Mouse (Mus musculus): ENCODE measurements around the gene Hist1h1t. TPM values are rescaled to one million over a fixed set of nuclear protein-coding genes. Genes with fewer than 3 reads are reported as not detected.
"Not testable (repeated sequence)": the region's sequence is repeated elsewhere in the genome, so short reads cannot be mapped to it uniquely, and the experiment has no call there.

Gene Hist1h1t
- polyA plus RNA-seq, 1 experiment, result not detected

DNA sequence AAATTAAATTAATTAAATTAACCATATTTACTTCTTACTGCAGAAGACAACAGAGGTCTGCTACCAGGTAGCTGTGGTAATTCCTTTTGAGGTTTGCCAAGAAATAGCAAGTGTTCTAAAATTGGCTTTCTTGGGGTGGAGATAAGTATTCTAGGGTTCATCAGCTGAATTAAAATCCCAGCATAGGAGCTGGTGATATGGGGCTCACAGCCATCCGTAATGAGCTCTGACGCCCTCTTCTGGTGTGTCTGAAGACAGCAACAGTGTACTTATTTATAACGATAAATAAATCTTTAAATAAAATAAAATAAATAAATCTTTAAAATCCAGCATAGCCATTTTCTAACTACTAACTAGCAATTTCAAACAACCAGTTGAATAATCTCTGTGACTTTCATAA, 4.2 kb downstream of the Hist1h1t start:
- DNase-seq (ENCODE audit: low read depth), result no peak

DNA sequence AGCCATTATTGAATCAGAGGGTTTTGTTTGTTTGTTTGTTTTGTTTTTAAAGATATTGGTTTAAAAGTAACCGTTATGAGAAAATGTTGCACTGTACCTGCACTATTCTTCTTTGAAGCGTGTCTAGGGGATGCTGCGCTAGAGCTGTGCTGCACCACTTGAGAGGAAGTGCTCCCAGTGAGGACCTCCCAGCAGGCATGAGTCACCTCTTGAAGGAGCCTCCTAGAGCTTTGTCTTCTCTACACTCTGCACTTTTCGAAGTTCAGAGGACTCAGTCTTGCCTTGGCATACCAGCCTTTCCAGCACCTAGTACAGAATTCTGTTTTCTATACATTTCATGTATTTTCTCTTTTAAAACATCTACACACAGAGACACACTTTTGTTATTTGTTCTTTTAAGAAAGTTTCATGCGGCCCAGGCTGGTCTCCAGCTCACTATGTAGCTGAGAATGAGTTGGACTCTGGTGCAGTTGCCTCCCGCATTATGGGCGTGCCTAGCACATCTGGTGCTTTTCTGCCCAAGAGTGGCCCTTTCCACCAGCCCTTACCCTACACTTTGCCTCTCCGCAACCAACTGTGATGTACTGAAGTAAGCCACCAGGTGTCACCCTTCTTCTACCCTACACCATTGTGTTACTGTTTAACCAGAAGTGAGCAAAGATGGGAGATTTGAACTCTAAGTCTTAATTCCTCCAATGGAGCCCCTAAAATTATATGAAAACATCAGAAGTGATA, 5.3 kb downstream of the Hist1h1t start:
- DNase-seq (ENCODE audit: low read depth), result no peak

DNA sequence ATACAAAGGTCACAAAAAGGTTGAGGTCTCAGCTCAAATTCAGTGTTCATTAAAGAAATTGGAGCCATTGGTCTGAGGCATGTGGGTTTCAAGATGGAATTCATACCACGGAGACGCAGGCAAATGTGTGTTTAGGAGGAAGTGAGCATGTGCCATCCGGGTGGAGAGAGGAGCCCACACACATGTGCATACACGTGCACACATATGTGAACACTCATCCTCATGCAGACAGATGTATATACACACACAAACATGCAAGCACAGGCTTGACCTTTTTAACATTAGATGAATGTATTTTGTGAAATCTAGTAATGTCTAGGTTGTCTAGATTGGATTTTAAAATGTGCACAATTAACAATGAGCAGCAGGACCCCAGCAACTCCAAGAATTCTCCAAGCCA, 6.6 kb downstream of the Hist1h1t start:
- no peak for DNase-seq (ENCODE audit: low read depth)

DNA sequence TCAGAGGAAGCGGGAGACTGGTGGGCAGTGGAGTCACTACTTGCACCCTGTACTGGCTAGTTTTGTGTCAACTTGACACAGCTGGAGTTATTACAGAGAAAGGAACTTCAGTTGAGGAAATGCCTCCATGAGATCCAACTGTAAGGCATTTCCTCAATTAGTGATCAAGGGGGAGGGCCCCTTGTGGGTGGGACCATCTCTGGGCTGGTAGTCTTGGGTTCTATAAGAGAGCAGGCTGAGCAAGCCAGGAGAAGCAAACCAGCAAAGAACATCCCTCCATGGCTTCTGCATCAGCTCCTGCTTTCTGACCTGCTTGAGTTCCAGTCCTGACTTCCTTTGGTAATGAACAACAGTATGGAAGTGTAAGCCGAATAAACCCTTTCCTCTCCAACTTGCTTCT, 7.2 kb downstream of the Hist1h1t start:
- not testable (repeated sequence) for DNase-seq (ENCODE audit: low read depth)

DNA sequence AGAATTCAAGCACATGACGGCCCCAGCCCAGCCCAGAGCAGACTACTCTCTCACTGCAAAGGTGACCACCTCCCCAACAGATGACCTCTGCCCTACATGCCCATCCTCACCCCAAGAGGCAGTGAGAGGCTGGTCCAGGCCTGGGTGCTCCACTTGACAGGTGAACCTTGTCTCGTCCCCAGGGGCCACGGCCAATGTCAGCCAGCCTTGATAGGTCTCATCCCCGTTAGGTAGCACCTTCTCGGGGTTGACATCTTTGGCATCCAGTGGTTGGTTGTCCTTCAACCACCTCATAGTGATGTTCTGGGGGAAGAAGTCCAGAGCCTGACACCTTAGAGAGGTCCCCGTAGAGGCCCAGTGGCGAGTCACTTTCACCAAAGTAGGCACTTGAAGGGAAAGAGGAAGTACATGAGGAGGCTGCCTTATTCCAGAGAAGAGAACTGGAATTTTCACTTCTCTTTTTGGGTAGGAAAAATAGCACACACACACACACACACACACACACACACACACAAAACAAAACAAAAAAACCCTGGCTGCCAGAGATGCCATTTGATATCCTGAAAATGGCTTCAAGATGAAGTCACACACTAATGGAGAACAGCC, 10.2 kb downstream of the Hist1h1t start:
- DNase-seq (ENCODE audit: low read depth), result no peak

DNA sequence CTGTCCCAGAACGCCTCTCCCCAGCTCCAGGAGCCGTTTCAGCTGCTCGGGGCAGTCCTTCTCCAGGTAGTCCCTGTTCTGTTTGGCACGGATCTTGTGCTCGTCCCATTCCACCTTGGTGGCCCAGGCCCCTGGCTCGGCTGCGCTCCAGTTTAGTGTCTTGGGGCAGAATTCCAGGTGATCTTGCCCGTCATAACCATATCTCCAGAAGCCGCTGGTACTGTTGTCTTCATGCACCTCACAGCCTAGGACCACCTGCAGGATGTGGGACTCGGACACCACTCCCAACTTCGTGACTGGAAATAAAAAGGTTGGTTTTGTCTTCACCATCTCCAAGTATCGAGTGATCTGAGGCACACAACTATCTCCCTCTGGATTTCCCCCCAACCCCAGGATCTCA, 11.2 kb downstream of the Hist1h1t start:
- DNase-seq (ENCODE audit: low read depth), result no peak

DNA sequence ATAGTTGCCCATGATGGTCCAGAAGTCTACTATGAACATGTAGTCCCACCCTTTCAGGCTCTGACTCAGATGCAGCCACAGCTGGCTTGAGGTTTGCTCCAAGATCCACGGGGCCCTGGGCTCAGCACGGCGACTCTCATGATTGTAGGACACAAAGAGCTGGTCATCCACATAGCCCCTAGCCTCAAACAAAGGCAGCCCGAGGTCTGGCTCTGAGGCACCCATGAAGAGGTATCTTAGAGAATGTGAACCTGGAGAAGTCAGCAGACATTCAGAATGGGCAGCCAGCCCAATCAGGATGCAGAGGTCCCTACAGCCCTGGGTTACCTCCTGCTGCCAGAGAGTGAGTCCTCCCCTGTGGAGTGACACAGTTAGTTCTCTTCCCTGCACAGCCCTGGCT, 12.4 kb downstream of the Hist1h1t start:
- DNase-seq (ENCODE audit: low read depth), result no peak

DNA sequence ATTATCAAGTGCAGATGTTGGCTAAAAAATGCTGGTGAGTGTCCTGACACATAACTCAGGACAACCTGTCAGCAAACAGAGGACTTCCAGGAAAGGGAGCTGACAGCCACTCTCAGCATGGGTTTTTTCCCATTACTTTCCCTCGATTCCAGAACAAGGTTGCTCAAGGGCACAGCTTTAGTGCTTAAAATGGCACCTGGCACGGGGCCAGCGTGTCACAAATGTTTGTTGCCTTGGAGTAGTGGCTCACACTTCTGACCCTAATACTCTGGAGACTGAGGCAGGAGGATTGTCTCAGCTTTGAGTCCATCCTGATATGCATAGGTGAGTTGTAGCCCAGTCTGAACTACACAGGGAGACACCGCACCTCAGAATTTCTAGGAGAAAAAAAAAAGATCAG, 13.0 kb downstream of the Hist1h1t start:
- no peak for DNase-seq (ENCODE audit: low read depth)

DNA sequence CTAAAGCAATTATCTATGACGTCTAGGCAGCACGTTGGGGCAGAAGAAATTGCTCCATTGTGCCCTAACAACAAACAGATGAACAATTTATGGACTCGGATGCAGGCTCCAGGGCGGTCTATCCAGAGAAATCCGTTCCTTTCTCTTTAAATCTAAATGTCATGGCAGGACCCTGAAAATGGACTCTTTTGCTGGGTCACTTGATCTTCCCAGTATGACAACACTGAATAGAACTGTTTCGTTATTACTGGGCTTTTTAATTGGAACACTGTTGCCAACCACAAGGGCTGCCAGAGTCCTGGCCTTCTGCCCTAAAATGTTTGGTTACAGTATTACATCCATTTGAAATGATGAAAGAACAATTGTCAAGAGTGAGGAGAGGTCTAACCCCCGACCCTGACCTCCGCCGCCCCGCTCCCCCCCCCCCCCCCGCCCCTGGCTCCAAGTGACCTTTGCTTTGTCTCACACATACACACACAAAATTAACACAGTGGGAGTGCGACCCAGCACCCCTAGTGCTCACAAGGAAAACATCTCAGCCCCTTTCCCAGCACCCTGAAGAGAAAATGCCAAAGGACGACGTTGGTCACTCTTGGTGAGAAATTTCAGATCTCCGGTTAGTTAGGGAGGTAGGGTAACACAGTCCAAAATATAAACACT, 14.2 kb downstream of the Hist1h1t start:
- no peak for DNase-seq (ENCODE audit: low read depth)

DNA sequence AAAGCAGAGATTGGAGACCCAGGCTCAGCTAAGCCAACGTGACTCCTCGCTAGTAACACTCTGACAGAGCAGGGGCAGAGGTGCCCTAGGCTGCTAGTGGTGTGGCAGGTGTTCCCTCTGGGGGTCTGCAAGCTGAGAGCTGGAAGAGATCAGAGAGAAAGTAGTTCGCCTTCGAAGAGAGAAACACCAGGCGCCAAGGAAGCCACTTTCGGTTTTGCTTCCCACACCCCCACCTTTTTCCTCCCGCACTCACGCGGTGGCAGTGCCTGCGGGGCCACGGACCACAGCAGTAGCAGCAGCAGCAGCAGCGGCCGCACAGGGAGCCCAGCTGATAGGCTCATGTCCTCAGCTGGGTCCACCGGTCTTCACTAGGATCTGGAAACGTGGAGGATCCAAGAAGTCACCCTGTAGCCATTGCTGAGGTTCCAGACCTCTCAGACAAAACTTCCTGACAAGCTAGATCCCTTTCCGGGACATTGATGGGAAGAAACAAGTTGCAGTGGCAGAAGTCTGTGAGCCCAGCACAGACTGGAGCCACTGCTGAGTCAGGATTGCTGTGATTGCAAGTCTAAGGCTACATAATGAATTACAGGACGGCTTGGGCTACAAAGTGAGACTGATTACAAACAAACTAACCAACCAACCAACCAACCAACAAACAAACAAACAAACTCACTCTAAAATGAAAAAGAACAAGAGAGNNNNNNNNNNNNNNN, 14.9 kb downstream of the Hist1h1t start, which contains the start of gene Hfe:
TSS of gene Hfe (minus strand) at position 481 of the 716 bp plus-strand sequence.
- no peak for DNase-seq (ENCODE audit: low read depth)

DNA sequence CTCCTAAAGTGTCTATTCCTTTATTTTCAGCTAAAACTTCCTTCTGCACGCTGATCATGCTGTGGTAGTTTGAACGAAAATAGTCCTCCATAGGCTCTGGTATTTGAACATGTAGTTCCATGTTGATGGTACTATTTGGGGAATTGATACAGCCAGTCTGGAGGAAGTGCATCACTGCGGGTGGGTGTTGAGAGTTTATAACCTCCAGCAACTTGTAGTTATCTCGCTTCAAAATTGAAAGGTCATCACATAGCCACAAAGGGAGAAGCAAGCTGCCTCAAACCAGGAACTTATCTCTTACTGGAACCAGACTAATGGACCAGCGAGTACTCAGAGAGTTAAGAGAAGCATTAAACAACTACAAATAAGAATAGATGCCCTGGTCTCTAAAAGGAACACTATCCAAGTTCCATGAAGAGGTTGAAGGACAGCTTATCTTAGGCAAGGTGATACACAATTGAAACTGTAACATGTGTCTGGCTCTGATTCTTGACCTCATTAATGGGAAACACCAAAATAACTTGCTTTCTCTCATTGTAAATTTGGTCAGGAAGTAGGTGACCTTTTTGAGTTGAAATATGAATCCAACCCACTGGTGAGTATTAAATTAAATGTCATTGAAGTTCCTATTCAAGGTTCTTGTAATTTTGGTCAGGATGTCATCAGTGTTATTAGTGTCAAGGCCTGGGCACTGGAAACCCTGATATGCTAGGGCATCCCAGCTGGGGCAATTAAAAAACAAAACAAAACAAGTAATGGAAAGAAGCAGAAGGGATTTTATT, 20.8 kb downstream of the Hist1h1t start:
- DNase-seq (ENCODE audit: low read depth), result no peak

DNA sequence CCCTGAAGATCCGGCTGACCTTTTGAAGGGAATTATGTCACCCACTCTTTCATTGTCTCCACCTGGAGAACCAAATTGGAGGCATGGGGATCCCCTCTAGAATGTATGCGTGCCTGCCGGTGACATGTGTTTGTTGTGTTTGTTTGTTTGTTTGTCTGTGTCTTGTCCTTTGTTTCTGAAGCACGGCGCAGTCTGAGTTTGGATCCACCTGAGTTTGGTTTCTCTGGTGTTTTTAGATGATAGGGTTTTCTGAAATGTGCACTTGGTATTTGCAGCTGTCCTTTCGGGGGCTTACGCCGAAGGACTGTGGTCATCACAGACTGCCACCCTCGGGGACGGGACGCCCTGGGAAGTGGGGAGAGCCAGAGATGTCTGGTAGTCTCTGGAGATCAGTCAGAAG, 21.6 kb downstream of the Hist1h1t start:
- no peak for DNase-seq (ENCODE audit: low read depth)

DNA sequence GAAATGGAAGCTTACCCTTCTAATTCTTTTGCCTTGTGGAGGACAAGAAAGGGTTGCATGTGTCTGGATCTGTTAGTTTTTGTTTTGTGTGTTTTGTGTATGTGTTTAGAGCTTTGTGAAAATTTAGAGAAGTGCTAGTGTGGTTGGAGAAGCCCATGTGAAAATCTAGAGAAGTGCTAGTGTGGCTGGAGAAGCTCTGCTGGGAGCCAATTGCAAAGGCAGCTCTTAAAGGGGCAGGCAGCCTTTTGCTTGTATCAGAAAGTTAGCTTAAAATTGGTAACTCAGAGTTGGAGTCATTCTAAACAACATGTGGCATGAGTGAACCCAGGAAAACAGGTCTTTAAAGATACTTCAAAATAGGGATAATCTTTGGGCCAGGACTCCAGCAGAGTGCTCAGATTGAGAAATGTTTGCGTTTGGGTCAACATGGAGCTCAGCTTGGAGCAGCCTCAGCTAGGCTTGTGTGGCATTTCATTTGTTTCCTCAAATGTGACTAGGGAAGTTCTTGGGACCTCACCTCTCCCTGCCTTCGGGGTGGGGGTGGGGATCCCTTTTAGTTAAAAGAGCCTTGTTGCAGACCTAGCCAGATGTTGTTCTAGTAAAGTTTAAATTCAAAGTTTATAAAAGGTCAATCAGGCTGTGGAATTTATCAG, 22.1 kb downstream of the Hist1h1t start:
- DNase-seq (ENCODE audit: low read depth), result not testable (repeated sequence)

DNA sequence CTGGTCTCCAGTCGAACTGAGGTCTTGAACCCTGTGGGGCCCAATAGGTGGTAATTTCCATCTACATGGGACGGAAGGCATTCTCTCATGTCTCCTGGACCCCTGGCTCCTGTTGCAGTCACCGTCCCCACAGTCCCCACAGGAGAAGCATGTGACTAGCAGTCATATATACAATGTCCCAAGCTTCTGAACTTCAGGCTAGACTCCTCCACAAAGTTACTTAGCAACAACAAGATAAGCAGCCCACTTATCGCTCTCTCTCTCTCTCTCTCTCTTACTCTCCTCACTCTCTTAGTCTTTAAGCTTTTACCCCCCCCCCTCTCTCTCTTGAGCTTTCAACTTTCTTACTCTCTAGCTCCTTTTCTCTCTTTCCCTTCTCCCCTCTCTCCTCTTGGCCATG, 28.6 kb downstream of the Hist1h1t start:
- DNase-seq (ENCODE audit: low read depth), result no peak

DNA sequence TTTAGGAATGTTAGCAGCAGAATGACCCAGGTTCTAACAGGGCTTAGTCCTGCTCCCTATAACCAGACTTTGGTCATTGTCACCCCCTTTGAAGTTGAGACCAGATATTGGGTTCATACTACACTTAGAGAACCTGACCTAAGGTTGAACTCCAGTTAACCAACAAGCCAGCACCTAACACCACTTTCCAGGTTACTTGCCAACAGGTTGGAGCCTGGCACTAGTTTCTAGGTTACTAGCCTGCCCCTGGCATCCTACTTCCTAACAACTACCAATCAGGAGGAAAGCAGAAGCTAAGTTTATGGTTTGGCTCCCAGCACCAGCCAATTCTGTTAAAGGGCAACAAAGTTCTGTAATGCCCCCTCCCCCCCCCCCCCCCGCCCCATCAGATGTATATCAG, 29.6 kb downstream of the Hist1h1t start:
- no peak for DNase-seq (ENCODE audit: low read depth)

DNA sequence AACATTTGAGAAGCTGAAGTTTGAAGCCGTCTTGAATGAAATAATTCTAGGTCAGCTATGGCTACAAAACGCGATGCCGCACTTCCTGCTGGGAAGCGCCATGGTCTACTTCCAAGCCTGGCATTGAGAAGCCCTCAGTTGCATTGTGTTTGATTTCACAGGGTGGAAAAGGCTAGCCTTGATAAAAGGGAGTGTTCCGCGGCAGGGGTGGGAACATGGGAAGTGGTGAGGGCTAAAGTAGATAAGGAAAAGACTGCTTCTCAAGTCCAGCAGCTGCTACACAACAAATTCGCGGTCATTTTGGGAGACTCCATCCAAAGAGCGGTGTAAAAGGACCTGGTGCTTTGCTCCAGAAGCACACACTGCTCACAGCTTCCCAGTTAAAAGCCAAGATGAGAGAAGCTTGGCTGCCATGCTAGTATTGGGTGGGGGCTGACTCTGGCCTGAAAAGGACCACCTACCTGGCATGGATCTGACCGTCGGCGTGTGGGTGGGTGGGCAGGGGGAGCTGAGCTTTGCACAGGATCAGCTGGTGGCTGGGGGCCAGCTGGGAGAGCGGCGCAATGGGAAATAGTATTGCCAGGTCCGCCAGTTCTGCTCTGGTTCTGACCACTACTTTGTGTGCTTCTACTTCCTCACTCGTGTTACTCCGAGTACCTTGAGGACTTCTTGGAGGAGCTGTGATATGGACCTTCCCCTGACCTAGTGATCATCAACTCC, 33.0 kb downstream of the Hist1h1t start:
- DNase-seq (ENCODE audit: low read depth), result no peak

DNA sequence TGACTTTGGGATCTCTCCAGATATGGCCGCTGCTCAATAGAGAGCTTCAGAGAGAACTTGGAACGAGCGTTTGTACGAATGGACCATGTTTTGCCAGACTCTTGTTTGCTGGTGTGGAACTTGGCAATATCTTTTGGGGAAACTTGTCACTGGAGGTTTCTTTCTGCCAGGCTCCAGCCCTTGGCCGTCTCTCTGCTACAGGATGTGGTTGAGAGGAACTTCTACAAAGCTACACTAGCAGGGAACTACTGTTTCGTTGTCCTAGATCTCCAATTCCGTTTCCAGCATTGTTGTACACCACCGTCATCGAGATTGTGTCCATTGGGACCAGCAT, 33.5 kb downstream of the Hist1h1t start:
- no peak for DNase-seq (ENCODE audit: low read depth)

DNA sequence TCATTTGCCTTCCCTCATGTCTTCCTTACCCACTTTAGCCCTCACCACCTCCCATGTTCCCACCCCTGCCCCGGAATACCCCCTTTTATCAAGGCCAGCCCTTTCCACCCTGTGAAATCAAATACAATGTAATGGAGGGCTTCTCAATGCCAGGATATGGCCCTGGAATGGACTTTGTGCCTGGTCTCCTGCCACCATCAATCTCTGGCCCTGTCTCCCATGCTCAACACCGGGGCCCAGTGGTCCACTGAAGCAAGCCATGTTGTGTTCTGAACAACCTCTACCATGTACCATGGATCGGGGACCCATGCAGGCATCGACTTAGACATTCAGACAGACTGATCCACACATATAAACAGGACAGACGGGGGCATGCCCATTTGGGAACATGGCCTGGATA, 34.1 kb downstream of the Hist1h1t start:
- DNase-seq (ENCODE audit: low read depth), result no peak

DNA sequence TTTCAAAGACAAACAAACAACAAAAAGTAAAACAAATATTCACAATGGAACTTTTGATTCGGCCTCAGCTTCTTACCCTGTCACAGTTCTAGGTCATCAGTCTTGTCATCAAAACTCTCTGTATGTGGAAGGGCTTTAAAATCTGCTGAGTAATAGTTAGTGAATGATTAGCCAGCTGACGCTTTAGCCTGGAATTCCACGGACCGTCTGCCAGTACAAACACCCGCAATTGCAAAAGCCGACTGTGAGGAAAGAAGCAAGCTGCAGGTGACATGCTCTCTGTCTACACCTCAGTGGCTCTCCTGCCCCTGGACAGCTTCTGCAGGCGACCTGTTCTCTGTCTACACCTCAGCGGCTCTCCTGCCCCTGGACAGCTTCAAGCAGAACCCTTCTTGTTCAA, 34.9 kb downstream of the Hist1h1t start:
- no peak for DNase-seq (ENCODE audit: low read depth)

DNA sequence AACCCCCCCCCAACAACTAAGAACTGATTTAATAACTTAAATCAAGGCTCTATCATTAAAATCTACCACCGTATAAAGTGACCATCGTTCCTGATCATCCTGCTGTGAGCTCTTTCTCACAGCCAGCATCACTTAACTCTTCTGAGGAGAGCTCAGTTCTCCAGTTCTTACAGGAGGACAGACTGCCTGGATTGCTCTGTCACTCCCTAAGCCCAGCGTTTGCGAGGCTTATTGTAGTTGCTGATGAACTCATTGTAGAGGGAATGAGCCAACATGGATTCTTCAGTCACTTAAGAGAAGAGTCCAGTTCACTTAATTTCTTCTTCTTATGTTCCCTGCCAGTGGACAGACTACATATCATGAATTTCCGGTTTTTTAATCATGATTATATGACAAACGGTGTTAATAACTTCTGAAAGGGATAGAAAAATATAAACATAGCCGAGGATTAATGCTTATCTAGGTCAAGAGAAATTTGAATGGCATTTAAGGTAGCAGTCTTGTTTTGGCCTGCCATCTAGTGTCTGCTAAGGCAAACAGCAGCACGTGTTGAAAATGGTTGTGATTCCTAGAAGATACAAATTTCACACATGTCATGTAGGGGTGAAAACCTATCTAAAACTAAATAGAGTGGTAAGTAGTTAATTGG, 36.7 kb downstream of the Hist1h1t start:
- DNase-seq (ENCODE audit: low read depth), result no peak
